Mouse (Mus musculus): Measurements from ENCODE around the gene Srgap2. TPM values are rescaled to one million over a fixed set of nuclear protein-coding genes. Genes with fewer than 3 reads are reported as not detected.
A peak's percentile ranks its signal among the peaks of the same experiment; 100 is the strongest.

Srgap2 gene
- polyA plus RNA-seq, 1 experiment from 2014 or later: 27.2 TPM

DNA sequence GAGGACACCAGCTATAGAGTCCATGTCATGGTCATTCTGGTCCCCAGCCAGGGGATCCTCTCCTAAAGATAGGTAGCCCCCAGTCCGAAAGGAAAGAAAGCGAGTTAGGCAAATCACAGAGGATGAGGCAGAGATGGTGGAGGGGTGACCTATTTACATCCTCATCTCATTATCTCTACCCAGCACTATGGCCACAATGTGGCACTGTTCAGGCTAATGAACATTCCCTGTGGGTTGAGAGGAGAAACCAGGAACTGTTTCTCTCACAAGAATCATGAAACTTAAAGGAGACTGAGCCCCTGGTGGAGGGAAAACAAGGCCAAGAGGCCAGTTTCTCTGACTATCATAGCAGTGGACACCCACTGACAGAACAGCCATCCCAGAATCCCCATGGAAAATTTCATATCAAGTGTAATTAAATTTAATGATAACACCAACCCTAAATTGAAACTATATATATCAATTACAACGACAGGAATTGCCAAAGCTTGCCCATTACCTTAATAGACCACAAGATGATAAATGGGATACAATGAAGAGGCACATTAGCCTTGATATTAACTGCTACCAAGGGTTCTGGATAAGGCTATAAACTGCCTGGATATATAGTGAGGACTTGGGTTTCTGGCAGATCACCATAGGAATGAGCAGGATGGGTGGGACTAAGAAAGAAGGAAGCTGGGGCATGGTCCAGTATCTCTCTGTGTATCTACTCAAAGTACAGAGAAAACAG lies 207.4 kb downstream of the Srgap2 start:
- WGBS: 73% methylated on average over 3 of the region's 3 CpGs
- peak; percentile 81 for ATAC-seq (ENCODE audit: low FRiP score)
- no peak overlapping the region for H3K4me2 ChIP-seq
- 0 out of 2 replicates have a peak, but pooled peaks cover 5% of the 10 kb centered on the region for H3K4me1 ChIP-seq
- H3K36me3 ChIP-seq: peaks cover 54% of the 10 kb centered on the region
- H3K9ac ChIP-seq (replicated peaks): no peak overlapping the region
- no peak overlapping the region for H3K4me3 ChIP-seq (replicated peaks)
- H3K9me3 ChIP-seq (replicated peaks): no peaks in the 10 kb centered on the region
- H3K27me3 ChIP-seq (replicated peaks): no peaks in the 10 kb centered on the region
- no peak overlapping the region for H3K27ac ChIP-seq (replicated peaks)

DNA sequence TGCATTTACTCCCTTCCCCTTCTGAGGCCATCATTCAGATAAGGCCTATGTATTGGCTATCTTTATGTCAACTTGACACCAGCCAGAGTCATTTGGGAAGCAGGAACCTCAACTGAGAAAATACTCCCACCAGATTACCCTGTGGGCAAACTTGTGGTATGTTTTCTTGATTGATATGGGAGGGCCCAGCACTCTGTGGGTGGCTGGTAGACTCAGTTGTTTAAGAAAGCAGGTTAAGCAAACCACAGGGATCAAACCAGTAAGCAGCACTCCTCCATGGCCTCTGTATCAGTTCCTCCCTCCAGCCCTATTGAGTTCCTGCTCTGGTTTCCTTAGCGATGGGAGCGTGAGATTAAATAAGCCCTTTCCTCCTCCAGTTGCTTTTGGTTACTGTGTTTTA lies 208.8 kb downstream of the Srgap2 start:
- Histone ChIP-seq H3K4me3 (replicated peaks) (no peak overlapping the region), H3K36me3 (peaks cover 59% of the 10 kb centered on the region), H3K9me3 (replicated peaks) (no peaks in the 10 kb centered on the region), H3K27ac (replicated peaks) (no peak overlapping the region), H3K4me2 (no peak overlapping the region), H3K27me3 (replicated peaks) (no peaks in the 10 kb centered on the region), H3K4me1 (0 out of 2 replicates have a peak, but pooled peaks cover 5% of the 10 kb centered on the region), H3K9ac (replicated peaks) (no peak overlapping the region)
- 84% methylated on average over 2 of the region's 2 CpGs for WGBS
- ATAC-seq (ENCODE audit: low FRiP score): no peak

DNA sequence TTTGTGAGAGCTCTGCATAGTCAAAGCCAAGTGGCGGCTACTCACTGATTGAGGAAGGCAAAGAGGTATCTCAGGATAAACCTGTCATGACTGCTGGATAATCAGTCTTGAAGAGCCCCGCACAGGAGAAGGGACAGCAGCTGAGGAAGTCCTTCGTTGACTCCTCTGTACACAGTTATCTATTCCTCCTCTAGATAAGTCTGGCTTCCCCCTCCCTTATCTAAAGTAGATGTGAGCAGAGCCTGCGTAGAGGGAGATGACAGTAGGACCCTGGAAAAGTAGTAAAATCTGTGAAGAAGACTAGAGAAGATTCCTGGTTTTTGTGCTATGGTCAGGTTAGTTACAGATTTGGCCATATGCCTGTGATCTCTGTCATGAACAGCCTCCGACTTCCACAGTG lies 209.5 kb downstream of the Srgap2 start:
- 93% methylated on average over 5 of the region's 5 CpGs for WGBS
- Histone ChIP-seq H3K9me3 (replicated peaks) (no peaks in the 10 kb centered on the region), H3K4me2 (no peak overlapping the region), H3K36me3 (peaks cover 67% of the 10 kb centered on the region), H3K4me3 (replicated peaks) (no peak overlapping the region), H3K9ac (replicated peaks) (no peak overlapping the region), H3K27ac (replicated peaks) (no peak overlapping the region), H3K27me3 (replicated peaks) (no peaks in the 10 kb centered on the region), H3K4me1 (0 out of 2 replicates have a peak, but pooled peaks cover 5% of the 10 kb centered on the region)
- ATAC-seq (ENCODE audit: low FRiP score): no peak

DNA sequence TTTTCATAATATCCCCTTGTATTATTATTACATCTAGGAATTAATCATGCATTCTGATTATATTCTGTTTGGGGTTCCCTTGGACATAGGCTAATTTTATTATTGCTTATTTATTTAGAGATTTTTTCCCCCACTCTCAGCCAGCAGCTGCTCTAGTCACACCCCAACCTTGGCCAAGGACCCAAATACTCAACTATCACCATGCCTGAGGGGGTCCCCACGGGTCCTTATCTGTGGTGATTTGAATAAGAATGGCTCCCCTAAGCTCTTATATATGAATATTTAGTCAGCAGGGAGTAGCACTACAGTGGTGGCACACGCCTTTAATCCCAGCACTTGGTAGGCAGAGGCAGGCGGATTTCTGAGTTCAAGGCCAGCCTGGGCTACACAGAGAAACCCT lies 215.9 kb downstream of the Srgap2 start:
- WGBS: 87% methylated on average over 3 of the region's 3 CpGs
- Histone ChIP-seq H3K36me3 (peaks cover 63% of the 10 kb centered on the region), H3K4me1 (no peaks in the 10 kb centered on the region), H3K27me3 (replicated peaks) (no peaks in the 10 kb centered on the region), H3K4me2 (no peak overlapping the region), H3K9me3 (replicated peaks) (no peaks in the 10 kb centered on the region), H3K9ac (replicated peaks) (no peak overlapping the region), H3K4me3 (replicated peaks) (no peak overlapping the region), H3K27ac (replicated peaks) (no peak overlapping the region)
- no peak for ATAC-seq (ENCODE audit: low FRiP score)

DNA sequence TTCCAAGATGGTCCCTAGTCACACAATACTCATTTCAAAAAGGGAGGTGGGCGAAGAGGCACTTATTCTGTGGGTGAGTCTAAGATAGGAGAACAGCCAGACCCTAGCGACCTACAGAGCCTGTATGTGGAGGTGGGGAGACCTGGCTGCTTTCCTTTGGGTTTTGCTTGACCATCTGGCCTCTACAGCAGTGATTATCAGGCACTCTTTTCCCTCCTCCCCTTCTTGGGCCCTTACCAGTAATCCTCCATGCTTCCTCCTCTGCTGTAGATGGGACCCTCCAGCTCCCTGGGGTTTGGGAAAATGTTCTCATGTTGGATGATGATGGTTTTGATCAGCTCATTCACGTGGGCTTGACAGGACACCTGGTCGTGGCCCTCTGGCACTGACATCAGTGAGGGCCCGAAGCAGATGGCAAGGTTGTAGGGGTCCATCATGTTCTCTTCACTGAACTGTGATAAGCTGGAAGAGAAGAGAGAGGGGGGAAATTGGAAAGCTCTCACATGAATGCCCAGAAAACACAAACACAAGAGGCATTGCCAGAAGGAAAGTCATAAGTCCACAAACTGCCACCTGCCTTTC lies 216.8 kb downstream of the Srgap2 start:
- H3K27ac ChIP-seq (replicated peaks): no peak overlapping the region

DNA sequence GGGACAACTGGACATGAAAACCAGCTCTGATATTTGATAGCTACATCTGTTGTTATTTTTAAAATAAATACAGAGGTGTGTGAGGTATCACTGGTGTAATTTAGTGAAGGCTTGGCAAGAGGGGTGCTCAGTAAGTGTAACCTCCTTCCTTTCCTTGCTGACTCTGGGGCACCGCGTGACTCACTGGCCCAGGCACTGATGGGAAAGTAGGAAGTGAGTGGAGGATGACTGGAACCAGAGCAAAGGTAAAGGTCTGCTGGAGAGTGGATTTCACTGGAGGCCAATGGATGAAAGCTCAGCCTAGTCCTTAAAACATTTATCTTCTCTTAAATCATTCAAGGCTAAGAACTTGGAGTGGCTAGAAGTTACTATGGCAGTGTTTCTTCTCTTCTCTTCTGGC lies 226.4 kb downstream of the Srgap2 start:
- Histone ChIP-seq H3K9ac (replicated peaks) (no peak overlapping the region), H3K27me3 (replicated peaks) (no peaks in the 10 kb centered on the region), H3K4me1 (peaks cover 12% of the 10 kb centered on the region), H3K4me2 (no peak overlapping the region), H3K9me3 (replicated peaks) (no peaks in the 10 kb centered on the region), H3K27ac (replicated peaks) (no peak overlapping the region; the same call in 1 of the 2 replicates), H3K36me3 (peaks cover 27% of the 10 kb centered on the region), H3K4me3 (replicated peaks) (no peak overlapping the region)
- 98% methylated on average over 2 of the region's 2 CpGs for WGBS
- ATAC-seq (ENCODE audit: low FRiP score): no peak

More for the DNA sequence above, 216.8 kb downstream of the Srgap2 start:
- Histone ChIP-seq H3K36me3 (peaks cover 55% of the 10 kb centered on the region), H3K4me2 (no peak overlapping the region), H3K9me3 (replicated peaks) (no peaks in the 10 kb centered on the region), H3K4me1 (no peaks in the 10 kb centered on the region), H3K27me3 (replicated peaks) (no peaks in the 10 kb centered on the region), H3K4me3 (replicated peaks) (no peak overlapping the region), H3K9ac (replicated peaks) (no peak overlapping the region)
- no peak for ATAC-seq (ENCODE audit: low FRiP score)
- 92% methylated on average over 5 of the region's 5 CpGs for WGBS

DNA sequence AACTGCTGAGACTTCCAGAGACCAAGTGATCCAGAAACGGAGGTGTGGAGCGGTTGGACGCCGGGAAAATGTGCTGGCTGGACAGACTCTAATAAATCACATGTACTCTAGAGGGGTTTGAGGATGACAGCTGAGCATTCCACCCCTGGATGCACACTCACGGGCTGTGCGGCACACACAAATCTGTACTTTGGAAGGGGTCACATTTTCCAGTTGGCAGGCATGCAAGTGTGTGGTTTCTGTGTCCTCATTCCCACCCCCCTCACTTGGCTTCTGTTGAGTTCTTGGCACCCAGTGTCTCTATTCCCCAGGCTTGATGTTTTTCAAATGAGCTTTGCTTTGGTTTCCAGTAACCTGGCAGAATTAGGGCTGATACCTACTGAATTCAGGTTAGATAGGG lies 227.4 kb downstream of the Srgap2 start:
- H3K4me3 ChIP-seq (replicated peaks): no peak overlapping the region
- H3K9ac ChIP-seq (replicated peaks): no peak overlapping the region
- H3K36me3 ChIP-seq: peaks cover 36% of the 10 kb centered on the region
- peaks cover 12% of the 10 kb centered on the region for H3K4me1 ChIP-seq
- no peaks in the 10 kb centered on the region for H3K9me3 ChIP-seq (replicated peaks)
- ATAC-seq (ENCODE audit: low FRiP score): peak; percentile 45; the same call in 1 of the 2 replicates
- peak overlapping the region; percentile 58; the same call in 1 of the 2 replicates for H3K27ac ChIP-seq (replicated peaks)
- no peak overlapping the region for H3K4me2 ChIP-seq
- no peaks in the 10 kb centered on the region for H3K27me3 ChIP-seq (replicated peaks)
- 40% methylated on average over 6 of the region's 6 CpGs for WGBS

DNA sequence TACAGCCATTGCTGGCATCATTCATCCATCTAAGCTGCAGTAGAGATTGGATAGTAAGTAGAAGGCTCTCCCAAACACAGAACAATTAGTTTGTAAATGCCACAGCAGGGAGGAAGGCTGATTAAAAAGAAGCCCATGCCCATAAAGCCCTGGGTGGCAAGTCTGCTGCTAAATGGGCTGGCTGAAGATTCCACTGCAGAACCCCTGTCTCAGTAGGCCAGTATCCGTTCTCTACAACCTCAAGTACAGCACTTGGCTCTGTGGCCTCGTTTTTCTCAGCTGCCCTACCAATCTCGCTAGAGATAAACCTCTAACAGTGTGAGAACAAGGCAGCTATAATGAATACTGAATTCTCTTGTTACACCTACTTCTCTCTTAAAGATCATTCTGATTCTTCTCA lies 227.9 kb downstream of the Srgap2 start:
- Histone ChIP-seq H3K9ac (replicated peaks) (no peak overlapping the region), H3K4me1 (peaks cover 12% of the 10 kb centered on the region), H3K4me2 (no peak overlapping the region), H3K27me3 (replicated peaks) (no peaks in the 10 kb centered on the region), H3K36me3 (peaks cover 38% of the 10 kb centered on the region), H3K4me3 (replicated peaks) (no peak overlapping the region), H3K9me3 (replicated peaks) (no peaks in the 10 kb centered on the region), H3K27ac (replicated peaks) (peak overlapping the region; percentile 58; the same call in 1 of the 2 replicates)
- WGBS: 15% methylated on average over 3 of the region's 3 CpGs
- no peak for ATAC-seq (ENCODE audit: low FRiP score)

DNA sequence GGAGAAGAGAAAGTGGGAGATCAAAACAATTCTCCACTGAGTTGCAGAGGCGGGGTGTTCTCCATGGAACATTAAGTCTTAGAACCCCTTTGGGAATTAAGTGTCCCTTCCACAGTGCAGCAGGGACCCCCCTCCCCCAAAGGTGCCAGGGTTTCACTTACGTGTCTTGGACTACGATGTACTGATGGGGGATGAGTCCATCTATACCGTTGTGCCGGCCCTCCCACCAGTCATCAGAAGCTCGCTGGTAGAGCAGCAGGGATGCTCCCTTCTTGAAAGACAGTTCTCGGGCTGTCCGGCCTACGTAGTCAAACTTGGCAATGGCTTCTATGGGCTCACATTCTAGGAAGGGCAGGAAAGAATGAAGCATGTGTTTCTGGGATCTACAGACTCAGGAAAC lies 229.0 kb downstream of the Srgap2 start:
- 87% methylated on average over 9 of the region's 9 CpGs for WGBS
- Histone ChIP-seq H3K4me1 (peaks cover 12% of the 10 kb centered on the region), H3K27me3 (replicated peaks) (no peaks in the 10 kb centered on the region), H3K36me3 (peaks cover 41% of the 10 kb centered on the region), H3K9ac (replicated peaks) (no peak overlapping the region), H3K4me2 (no peak overlapping the region), H3K27ac (replicated peaks) (no peak overlapping the region), H3K9me3 (replicated peaks) (no peaks in the 10 kb centered on the region), H3K4me3 (replicated peaks) (no peak overlapping the region)
- no peak for ATAC-seq (ENCODE audit: low FRiP score)

DNA sequence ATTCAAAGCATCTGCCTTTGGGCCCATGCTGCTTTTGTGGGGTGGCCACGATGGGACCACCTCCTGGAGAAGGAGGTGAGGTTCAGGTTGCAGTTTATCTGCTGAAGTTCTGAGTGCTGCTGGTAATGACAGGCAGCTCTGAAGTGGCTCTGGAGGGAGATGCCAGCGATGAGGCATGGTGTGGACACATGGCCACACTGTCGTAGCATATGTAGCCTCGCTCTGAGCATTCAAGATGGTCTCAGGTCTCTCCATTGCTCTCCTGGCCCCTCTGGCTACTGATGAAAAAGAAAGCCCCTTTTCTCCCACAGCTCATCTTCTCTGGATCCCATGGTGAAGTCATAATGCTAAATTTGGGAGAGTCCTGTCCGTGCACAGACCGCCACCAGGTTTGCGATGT lies 230.4 kb downstream of the Srgap2 start:
- H3K4me1 ChIP-seq: peaks cover 12% of the 10 kb centered on the region
- 94% methylated on average over 7 of the region's 7 CpGs for WGBS
- no peak for ATAC-seq (ENCODE audit: low FRiP score)
- H3K9me3 ChIP-seq (replicated peaks): no peaks in the 10 kb centered on the region
- H3K4me3 ChIP-seq (replicated peaks): no peak overlapping the region
- H3K9ac ChIP-seq (replicated peaks): no peak overlapping the region
- peaks cover 52% of the 10 kb centered on the region for H3K36me3 ChIP-seq
- no peaks in the 10 kb centered on the region for H3K27me3 ChIP-seq (replicated peaks)
- no peak overlapping the region for H3K27ac ChIP-seq (replicated peaks)
- H3K4me2 ChIP-seq: no peak overlapping the region

DNA sequence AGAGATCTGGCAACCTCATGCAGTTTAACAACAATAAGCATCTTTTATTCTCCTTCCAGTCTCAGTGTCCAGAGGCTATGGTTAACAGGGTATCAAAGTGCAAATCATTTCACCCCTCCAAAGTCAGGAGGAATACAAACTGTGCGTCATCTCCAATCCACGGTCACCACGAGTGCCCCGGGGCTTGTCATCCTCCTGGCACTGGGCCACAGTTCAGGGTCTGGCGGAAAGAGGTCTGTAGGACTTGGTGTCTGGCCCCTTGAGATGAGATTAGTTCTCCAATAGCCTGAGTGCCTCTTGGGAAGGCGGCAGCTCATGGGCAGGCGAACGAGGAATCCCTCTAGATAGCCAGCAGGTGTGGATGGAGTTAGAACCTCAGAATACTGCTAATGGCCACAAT lies 232.0 kb downstream of the Srgap2 start:
- Histone ChIP-seq H3K9me3 (replicated peaks) (no peaks in the 10 kb centered on the region), H3K4me2 (no peak overlapping the region), H3K4me1 (peaks cover 12% of the 10 kb centered on the region), H3K27ac (replicated peaks) (0 out of 2 replicates have a peak overlapping the region, but pooled peaks have one; percentile 28), H3K36me3 (peaks cover 63% of the 10 kb centered on the region), H3K9ac (replicated peaks) (no peak overlapping the region), H3K4me3 (replicated peaks) (no peak overlapping the region), H3K27me3 (replicated peaks) (no peaks in the 10 kb centered on the region)
- ATAC-seq (ENCODE audit: low FRiP score): no peak
- whole genome bisulfite sequencing: 58% methylated on average over 8 of the region's 8 CpGs

DNA sequence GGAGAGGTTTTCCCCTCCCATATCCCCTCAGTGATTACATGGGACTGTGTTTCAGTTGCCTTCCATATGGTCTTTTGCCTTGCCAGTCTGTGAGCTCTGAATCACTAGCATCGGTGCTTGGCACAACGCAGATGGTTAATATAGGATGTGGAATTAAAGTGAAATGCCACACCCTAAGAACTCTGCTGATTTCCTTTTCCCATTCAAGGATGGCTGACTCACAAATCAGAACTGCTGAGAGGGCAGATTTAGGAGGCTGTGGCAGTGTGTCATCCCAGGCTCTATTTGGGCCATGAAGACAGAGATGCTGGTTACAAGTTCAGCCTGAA lies 233.3 kb downstream of the Srgap2 start:
- ATAC-seq (ENCODE audit: low FRiP score): no peak
- WGBS: 84% methylated on average over 2 of the region's 2 CpGs
- peaks cover 65% of the 10 kb centered on the region for H3K36me3 ChIP-seq

More for the DNA sequence above, 233.3 kb downstream of the Srgap2 start:
- Histone ChIP-seq H3K4me1 (0 out of 2 replicates have a peak, but pooled peaks cover 2% of the 10 kb centered on the region), H3K4me3 (replicated peaks) (no peak overlapping the region), H3K9me3 (replicated peaks) (no peaks in the 10 kb centered on the region), H3K27ac (replicated peaks) (no peak overlapping the region), H3K27me3 (replicated peaks) (no peaks in the 10 kb centered on the region), H3K9ac (replicated peaks) (no peak overlapping the region), H3K4me2 (no peak overlapping the region)

Measured in neural tube, embryonic 15.5 days (tissue).